Mouse (Mus musculus) embryonic facial prominence, embryonic 11.5 days (tissue): ENCODE data around the gene Limch1. TPM values are rescaled to one million over a fixed set of nuclear protein-coding genes. Genes with fewer than 3 reads are reported as not detected.

Source experiments
- ATAC-seq: fragments of 200-750 bp; cut with Nextera tagmentation; replicated peaks from 2 replicates; pipeline ENCODE4 v1.8.0; 2017; ENCODE audit warnings: low read depth; ENCODE audit not compliant: insufficient number of reproducible peaks, low FRiP score, low TSS enrichment
- DNase-seq: peaks from one replicate; pipeline ENCODE4 v3.0.0-alpha.2; 2015; ENCODE audit warnings: low spot score
- H3K27ac ChIP-seq: fragments of 300-500 bp; sonication (generic); replicated peaks from 2 replicates; pipeline ENCODE4 v1.5.1; 2014; ENCODE audit warnings: mild to moderate bottlenecking, low read depth, low read length, control low read depth
- H3K27me3 ChIP-seq: fragments of 300-500 bp; sonication (generic); 2 replicates; pipeline ENCODE4 v1.6.1; 2014; ENCODE audit warnings: mild to moderate bottlenecking, low read length, moderate library complexity, mixed read lengths; ENCODE audit not compliant: control insufficient read depth, insufficient read depth
- H3K36me3 ChIP-seq: fragments of 300-500 bp; sonication (generic); replicated peaks from 2 replicates; pipeline ENCODE4 v1.6.1; 2014; ENCODE audit warnings: low read depth, mild to moderate bottlenecking, low read length, moderate library complexity, mixed read lengths; ENCODE audit not compliant: control insufficient read depth, insufficient read depth
- H3K4me1 ChIP-seq: fragments of 300-500 bp; sonication (generic); 2 replicates; pipeline ENCODE4 v1.6.1; 2014; ENCODE audit warnings: low read length, mixed read lengths; ENCODE audit not compliant: control insufficient read depth, insufficient read depth
- H3K4me2 ChIP-seq: fragments of 300-500 bp; sonication (generic); 2 replicates; pipeline ENCODE4 v1.6.1; 2014; ENCODE audit warnings: low read depth, mild to moderate bottlenecking, control low read depth, low read length, moderate library complexity
- H3K4me3 ChIP-seq: fragments of 300-500 bp; sonication (generic); 2 replicates; pipeline ENCODE4 v1.5.1; 2014; ENCODE audit warnings: low read depth, low read length, control low read depth
- H3K9ac ChIP-seq: fragments of 300-500 bp; sonication (generic); replicated peaks from 2 replicates; pipeline ENCODE4 v1.6.1; 2014; ENCODE audit warnings: mild to moderate bottlenecking, control low read depth, low read length
- H3K9me3 ChIP-seq: fragments of 300-500 bp; sonication (generic); replicated peaks from 2 replicates; pipeline ENCODE4 v1.6.1; 2016; ENCODE audit warnings: mild to moderate bottlenecking, low read length, inconsistent platforms, mixed read lengths; ENCODE audit not compliant: control insufficient read depth
- WGBS: fragments of 180-500 bp; shearing (Covaris S2); extraction: QIAGEN DNeasy Blood & Tissue Kit; methylation state at CpG from one replicate; pipeline ENCODE4 v1.1.7; 2014; 5-methylcytosine and 5-hydroxymethylcytosine counted together
- microRNA-seq: library from miRNA; unstranded; fragments of <30 nt; microRNA quantifications from one replicate; pipeline ENCODE4, GENCODE M21; 2016; ENCODE audit warnings: borderline number of aligned reads
- polyA plus RNA-seq: library from polyadenylated mRNA; unstranded; fragments of >200 nt; fragmentation: Nextera tagmentation; extraction: Ambion mirVana; gene quantifications from 2 replicates; pipeline ENCODE4 v1.2.1, GENCODE M21; 2014

The Limch1 gene
- polyA plus RNA-seq, 1 experiment from 2014 or later = 69.3 TPM

DNA sequence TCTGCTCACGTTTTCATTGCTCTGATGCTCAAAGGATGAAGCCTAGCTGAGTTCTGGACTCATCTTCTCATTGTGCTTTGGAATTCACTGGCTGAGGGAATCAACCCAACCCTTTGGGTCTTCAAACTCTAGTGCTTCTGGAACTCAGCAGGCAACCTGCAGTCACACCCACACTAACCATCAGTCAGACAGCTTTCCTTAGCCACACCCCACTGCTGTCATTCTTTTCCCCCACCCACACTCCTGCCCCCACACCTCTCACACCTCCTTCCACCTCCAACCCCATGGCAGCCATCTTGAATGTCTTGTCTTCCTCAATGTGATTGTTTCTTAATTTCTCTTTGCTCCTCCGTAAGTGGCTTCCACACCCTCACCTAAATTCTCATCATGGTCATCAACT, 360.6 kb downstream of the Limch1 start:
- peaks cover 26% of the 10 kb centered on the region for H3K27me3 ChIP-seq

More for the DNA sequence above, 360.6 kb downstream of the Limch1 start:
- Histone ChIP-seq H3K9me3 (no peaks in the 10 kb centered on the region), H3K4me1 (no peaks in the 10 kb centered on the region), H3K36me3 (no peaks in the 10 kb centered on the region), H3K9ac (no peak overlapping the region), H3K4me3 (no peak overlapping the region), H3K27ac (no peak overlapping the region), H3K4me2 (no peak overlapping the region)
- no peak for ATAC-seq
- no peak for DNase-seq
- 86% methylated on average over 2 of the region's 2 CpGs for WGBS

Small RNA genes lying within 50 kb of the gene (microRNA-seq; reads per million reads assigned to microRNA genes)
- not detected for gene Gm23841

Other genes with a start within 250 kb of the Limch1 start
- gene Apbb2, start 127.0 kb upstream of the Limch1 start, polyA plus RNA-seq = 27.8 and 33.5 TPM in 2 replicates
- gene Uchl1, start 69.7 kb upstream of the Limch1 start, polyA plus RNA-seq = 181 and 212 TPM in 2 replicates